Mouse (Mus musculus) bone marrow, adult 2 months (tissue): ENCODE results near the gene Tmem44. TPM values are rescaled to one million over a fixed set of nuclear protein-coding genes. Genes with fewer than 3 reads are reported as not detected.

Experiments
- H3K27ac ChIP-seq: fragments of 200-500 bp; 2 replicates; pipeline ENCODE4 v1.5.1; 2012; ENCODE audit warnings: low read depth, mild to moderate bottlenecking, control low read depth, inconsistent platforms, low read length; ENCODE audit not compliant: control insufficient read depth, poor library complexity, insufficient read depth
- H3K4me1 ChIP-seq: fragments of 200-500 bp; 2 replicates; pipeline ENCODE4 v1.6.1; 2011; ENCODE audit warnings: low read length; ENCODE audit not compliant: control insufficient read depth, insufficient read depth
- H3K4me3 ChIP-seq: fragments of 200-500 bp; replicated peaks from 2 replicates; pipeline ENCODE3; 2011; ENCODE audit warnings: mild to moderate bottlenecking, low read depth, low read length, control low read depth; ENCODE audit not compliant: control insufficient read depth
- CTCF ChIP-seq: fragments of 200-500 bp; IDR thresholded peaks from 2 replicates; pipeline ENCODE4 v1.5.1; 2011; ENCODE audit warnings: low read length, control low read depth; ENCODE audit not compliant: control insufficient read depth, insufficient read depth
- POLR2A ChIP-seq: fragments of 200-500 bp; IDR thresholded peaks from 2 replicates; pipeline ENCODE4 v1.6.1; 2011; ENCODE audit warnings: low read depth, mild to moderate bottlenecking, control low read depth, low read length, borderline replicate concordance; ENCODE audit not compliant: control insufficient read depth
- WGBS: fragments of 180-500 bp; shearing (Covaris S2); methylation state at CpG from one replicate; pipeline ENCODE4 v1.1.7; 2018; 5-methylcytosine and 5-hydroxymethylcytosine counted together
- polyA plus RNA-seq: library from polyadenylated mRNA; stranded (reverse); fragments of >200 nt; gene quantifications from 2 replicates; pipeline ENCODE4 v1.2.4, GENCODE M21; 2011; ENCODE audit warnings: low replicate concordance; ENCODE audit not compliant: missing spikeins, insufficient read depth, insufficient read length

The Tmem44 gene
- polyA plus RNA-seq, 1 experiment = 7.6 TPM

DNA sequence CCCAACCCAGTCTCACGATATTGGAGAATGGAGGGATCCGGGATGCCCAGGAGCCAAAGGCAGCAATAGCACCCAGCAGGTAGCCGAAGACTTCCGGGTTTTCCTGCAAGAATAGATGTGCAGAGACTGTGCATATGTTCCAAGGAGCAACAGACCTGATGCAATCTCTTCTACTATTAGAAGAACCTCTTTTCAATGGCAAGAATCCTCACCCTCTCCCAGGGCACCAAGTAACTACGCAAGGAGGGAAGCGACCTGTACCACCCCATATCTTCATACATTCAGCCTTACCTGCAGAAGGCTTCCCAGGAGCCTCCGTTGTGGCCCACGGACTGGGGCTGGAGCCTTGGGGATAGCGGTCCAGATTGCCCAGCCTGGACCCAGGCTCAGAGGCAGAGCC, 7.3 kb downstream of the Tmem44 start:
- H3K4me3 ChIP-seq = no peak overlapping the region
- no peak for TF ChIP-seq CTCF
- no peak for TF ChIP-seq POLR2A
- H3K27ac ChIP-seq = no peak overlapping the region
- H3K4me1 ChIP-seq = no peaks in the 10 kb centered on the region
- 88% methylated on average over 9 of the region's 9 CpGs for WGBS

DNA sequence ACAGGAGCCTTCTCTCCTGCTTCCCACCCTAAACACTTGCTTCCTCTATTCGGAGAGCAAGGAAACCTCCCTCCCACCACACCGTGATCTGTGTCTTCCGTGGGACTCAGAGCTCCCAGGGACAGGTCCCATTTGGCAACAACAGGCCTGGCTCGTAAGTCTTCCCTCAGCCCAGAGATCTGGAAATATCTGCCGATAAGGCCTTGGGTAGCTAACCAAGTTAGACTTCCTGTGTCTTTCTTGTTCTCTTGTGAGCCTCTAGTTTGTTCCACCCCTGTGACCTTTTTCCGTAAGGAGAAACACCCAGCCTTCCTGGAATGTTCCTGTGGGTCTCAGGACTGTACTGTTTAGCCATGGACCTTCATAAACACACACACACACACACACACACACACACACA, 7.8 kb downstream of the Tmem44 start:
- Histone ChIP-seq H3K4me3 (no peak overlapping the region), H3K4me1 (no peaks in the 10 kb centered on the region), H3K27ac (no peak overlapping the region)
- TF ChIP-seq POLR2A = no peak
- TF ChIP-seq CTCF = no peak
- 72% methylated on average over 6 of the region's 6 CpGs for whole genome bisulfite sequencing

DNA sequence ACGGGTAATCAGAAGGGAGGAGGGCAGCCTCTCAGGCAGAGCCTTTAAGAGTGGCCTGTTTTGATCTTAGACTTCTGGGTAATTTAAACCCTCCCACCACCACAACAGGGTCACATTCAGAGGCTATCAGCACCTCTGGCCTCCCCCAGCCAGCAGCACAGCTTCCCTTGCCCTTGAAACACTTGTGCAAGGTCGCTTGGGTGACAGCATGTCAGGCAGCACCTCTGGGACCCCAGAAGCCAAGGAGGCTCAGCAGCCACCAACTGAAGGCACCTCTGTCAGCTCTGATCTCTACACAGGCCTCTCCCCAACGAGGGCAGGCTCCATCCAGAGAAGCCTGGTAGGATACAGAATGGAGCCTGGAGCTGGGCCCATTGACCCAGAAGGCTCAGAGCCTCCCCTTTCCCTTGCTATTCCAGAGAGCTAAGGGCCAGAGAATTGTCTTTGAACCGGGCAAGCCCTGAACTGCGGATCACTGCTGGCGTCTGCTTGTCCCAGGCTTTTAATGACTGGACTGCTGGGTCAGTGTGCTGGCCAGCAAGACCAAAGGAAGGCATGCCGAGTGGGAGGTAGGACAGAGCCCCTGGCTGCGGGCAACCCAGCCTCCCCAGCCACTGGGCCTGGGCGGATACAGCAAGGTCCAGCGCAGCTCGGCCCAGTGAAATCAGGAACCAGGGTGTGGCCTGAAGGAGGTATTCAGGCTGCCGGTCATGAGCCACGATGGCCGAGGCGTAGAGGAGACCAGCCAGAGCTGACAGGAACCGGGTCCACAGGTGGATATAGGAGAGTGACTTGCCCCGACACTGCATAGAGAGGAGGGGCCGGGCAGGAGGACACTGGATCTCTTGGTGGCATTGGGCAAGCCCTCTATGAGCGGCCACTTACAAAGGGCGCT, 10.3 kb downstream of the Tmem44 start:
- H3K4me3 ChIP-seq = no peak overlapping the region
- WGBS = 85% methylated on average over 20 of the region's 20 CpGs
- H3K27ac ChIP-seq = no peak overlapping the region
- TF ChIP-seq POLR2A = no peak
- TF ChIP-seq CTCF = no peak
- H3K4me1 ChIP-seq = no peaks in the 10 kb centered on the region

DNA sequence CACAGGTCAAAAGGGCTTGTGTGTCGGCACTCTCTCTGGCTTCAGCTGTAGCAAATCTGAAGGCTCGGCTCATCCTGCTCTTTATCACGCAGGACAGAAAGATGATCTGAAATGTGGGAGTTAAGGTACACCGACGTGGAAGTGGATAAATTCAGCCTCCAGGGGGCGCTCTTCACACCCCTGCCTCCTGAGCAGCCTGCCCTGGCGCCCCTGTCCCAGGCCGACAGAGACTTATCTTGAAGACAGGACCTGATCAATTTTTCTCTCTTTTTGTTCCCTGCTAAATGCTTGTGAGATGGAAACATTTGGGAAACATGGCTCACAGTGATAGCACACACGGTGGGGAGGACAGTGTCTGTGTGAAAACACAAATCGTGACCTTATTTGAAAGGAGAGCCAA, 11.2 kb downstream of the Tmem44 start:
- TF ChIP-seq POLR2A (no peak), CTCF (peak; percentile 84)
- Histone ChIP-seq H3K4me1 (no peaks in the 10 kb centered on the region; the same call in 1 of the 2 replicates), H3K4me3 (no peak overlapping the region), H3K27ac (no peak overlapping the region)
- 21% methylated on average over 10 of the region's 10 CpGs for WGBS

DNA sequence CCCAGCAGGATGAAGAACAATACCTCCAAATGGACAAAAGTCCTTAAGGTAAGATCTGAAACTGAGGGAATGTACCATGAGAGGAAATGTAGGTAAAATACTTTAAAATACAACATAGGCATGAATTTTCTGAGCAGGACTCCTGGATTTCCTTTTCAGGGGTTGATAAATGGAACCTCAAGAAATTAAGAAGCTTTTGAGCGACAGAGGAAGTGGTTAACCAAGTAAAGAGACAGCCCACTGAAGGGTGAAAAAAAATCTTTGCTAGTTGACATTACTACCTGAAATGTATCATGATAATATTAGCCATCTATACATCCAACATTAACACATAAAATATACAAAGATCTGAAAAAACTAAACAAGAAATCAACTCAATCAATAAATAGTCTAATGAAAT, 15.6 kb downstream of the Tmem44 start:
- Histone ChIP-seq H3K4me1 (peaks cover 2% of the 10 kb centered on the region; the same call in 1 of the 2 replicates), H3K27ac (no peak overlapping the region), H3K4me3 (no peak overlapping the region)
- WGBS = 5% methylated on average over 1 of the region's 1 CpGs
- no peak for TF ChIP-seq POLR2A
- TF ChIP-seq CTCF = no peak

DNA sequence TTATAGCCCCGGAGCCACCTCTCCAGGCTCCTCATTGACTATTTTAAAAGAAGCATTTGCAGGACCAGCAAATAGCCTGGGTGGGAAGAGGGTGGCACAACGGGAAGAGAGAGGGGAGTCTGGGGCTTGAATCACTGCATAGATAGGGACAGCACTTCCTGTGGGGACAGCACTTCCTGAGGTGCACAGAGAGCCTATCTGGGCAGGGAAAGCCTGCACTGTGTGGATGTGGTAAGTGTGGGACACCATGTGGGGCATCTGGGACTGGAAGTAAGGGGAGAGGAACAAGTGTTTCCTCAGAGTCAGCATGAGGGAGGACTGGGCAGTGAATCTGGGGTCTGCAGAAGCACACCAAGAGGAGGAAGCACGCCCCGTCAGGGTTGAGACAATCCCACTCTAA, 17.1 kb downstream of the Tmem44 start:
- TF ChIP-seq CTCF = no peak
- no peak for TF ChIP-seq POLR2A
- Histone ChIP-seq H3K4me3 (no peak overlapping the region), H3K27ac (no peak overlapping the region), H3K4me1 (peaks cover 2% of the 10 kb centered on the region; the same call in 1 of the 2 replicates)
- 5% methylated on average over 4 of the region's 4 CpGs for WGBS

DNA sequence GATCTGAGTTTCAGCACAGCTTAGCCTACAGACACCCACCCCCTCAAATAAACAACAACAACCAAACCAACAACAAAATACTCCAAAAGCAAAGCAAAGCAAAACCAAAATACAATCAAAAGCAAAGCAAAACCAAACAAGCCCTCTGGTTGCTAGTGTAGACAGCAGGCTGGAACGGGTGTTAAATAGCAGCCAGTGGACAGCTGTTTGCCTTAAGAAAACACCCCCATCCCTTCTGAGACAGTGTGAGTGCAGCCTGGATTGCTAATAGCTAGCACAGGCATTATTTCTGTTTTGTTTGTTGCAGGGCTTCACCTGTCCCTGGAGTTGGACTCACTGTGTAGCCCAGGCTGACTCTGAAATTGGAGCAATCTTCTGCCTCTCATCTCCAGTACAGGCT, 17.7 kb downstream of the Tmem44 start:
- H3K4me1 ChIP-seq = peaks cover 2% of the 10 kb centered on the region; the same call in 1 of the 2 replicates
- TF ChIP-seq POLR2A = no peak
- TF ChIP-seq CTCF = no peak
- 45% methylated on average over 1 of the region's 1 CpGs for WGBS
- H3K27ac ChIP-seq = no peak overlapping the region
- H3K4me3 ChIP-seq = no peak overlapping the region

DNA sequence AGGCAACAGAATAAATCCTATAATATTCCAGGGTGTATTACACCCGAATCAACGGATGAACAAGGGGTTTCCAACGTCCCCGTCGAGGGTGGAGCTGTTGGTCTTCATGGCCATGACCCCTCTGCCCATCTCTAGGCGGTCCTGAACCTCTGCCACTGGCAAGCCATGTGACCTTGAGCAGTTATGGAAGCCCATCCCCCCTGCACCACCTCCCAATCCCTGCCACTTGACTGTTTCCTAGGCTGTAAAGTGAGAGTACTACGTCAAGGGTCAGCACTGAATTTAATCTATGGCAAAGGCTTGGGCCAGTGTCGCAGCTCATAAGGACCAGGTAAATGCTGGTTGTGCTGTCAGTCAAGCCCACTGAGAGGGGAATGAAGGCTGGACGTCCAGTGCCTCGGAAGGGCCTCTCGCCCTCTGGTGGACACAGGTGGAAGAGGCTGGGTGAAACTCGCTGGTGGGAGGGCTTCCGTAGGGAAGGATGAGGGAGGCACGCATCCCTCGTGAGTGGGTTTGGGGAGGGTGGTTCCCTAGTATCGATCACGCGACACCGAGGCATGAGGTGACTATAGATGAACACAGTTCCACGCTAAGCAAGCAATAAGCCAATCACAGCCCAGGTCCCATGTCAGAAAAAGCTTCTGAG, 18.8 kb downstream of the Tmem44 start:
- Histone ChIP-seq H3K4me3 (no peak overlapping the region), H3K27ac (no peak overlapping the region), H3K4me1 (peaks cover 2% of the 10 kb centered on the region; the same call in 1 of the 2 replicates)
- no peak for TF ChIP-seq POLR2A
- peak; percentile 77 for TF ChIP-seq CTCF
- 41% methylated on average over 20 of the region's 20 CpGs for WGBS
